Mouse (Mus musculus) testis, adult 2 months (tissue): ENCODE results near the gene Gga2. TPM values are rescaled to one million over a fixed set of nuclear protein-coding genes. Genes with fewer than 3 reads are reported as not detected.

Experiments
- H3K27ac ChIP-seq: fragments of 200-500 bp; 2 replicates; pipeline ENCODE4 v1.5.1; 2012; ENCODE audit warnings: low read depth, low read length; ENCODE audit not compliant: control insufficient read depth, insufficient read depth
- H3K27me3 ChIP-seq: fragments of 200-500 bp; 2 replicates; pipeline ENCODE4 v1.6.1; 2012; ENCODE audit warnings: mild to moderate bottlenecking, low read length, moderate library complexity; ENCODE audit not compliant: control insufficient read depth, insufficient read depth
- H3K36me3 ChIP-seq: fragments of 200-500 bp; 2 replicates; pipeline ENCODE4 v1.6.1; 2012; ENCODE audit warnings: mild to moderate bottlenecking, low read length; ENCODE audit not compliant: control insufficient read depth, insufficient read depth
- H3K4me1 ChIP-seq: fragments of 200-500 bp; 2 replicates; pipeline ENCODE4 v1.6.1; 2012; ENCODE audit warnings: low read length; ENCODE audit not compliant: control insufficient read depth, insufficient read depth
- H3K4me3 ChIP-seq: fragments of 200-500 bp; 2 replicates; pipeline ENCODE4 v1.5.1; 2012; ENCODE audit warnings: low read depth, mild to moderate bottlenecking, low read length, moderate library complexity, mixed read lengths; ENCODE audit not compliant: control insufficient read depth
- CTCF ChIP-seq: fragments of 200-500 bp; IDR thresholded peaks from 2 replicates; pipeline ENCODE4 v1.5.1; 2012; ENCODE audit warnings: low read depth, mild to moderate bottlenecking, inconsistent platforms, low read length, moderate library complexity; ENCODE audit not compliant: control insufficient read depth, insufficient read depth, insufficient replicate concordance
- POLR2A ChIP-seq: fragments of 200-500 bp; IDR thresholded peaks from 2 replicates; pipeline ENCODE4 v1.6.1; 2012; ENCODE audit warnings: low read depth, mild to moderate bottlenecking, inconsistent platforms, low read length, moderate library complexity; ENCODE audit not compliant: control insufficient read depth
- polyA plus RNA-seq: library from polyadenylated mRNA; depleted of rRNA; stranded (reverse); fragments of >200 nt; gene quantifications from 2 replicates; pipeline ENCODE4 v1.2.3, GENCODE M21; 2012

Gga2 gene
- polyA plus RNA-seq, 1 experiment = 4.8 TPM

GRCm38 (mm10) chr7:121966169-121966568, 54.9 kb downstream of the Gga2 start:
- peak overlapping the region; percentile 53 for H3K4me3 ChIP-seq
- H3K36me3 ChIP-seq = peaks cover 2% of the 10 kb centered on the region; the same call in 1 of the 2 replicates
- H3K27me3 ChIP-seq = no peaks in the 10 kb centered on the region
- TF ChIP-seq CTCF (no peak), POLR2A (no peak)
- H3K27ac ChIP-seq = no peak overlapping the region
- no peaks in the 10 kb centered on the region for H3K4me1 ChIP-seq

GRCm38 (mm10) chr7:121963883-121964398, 57.1 kb downstream of the Gga2 start:
- TF ChIP-seq CTCF (no peak), POLR2A (no peak)
- Histone ChIP-seq H3K27ac (no peak overlapping the region), H3K27me3 (no peaks in the 10 kb centered on the region), H3K4me3 (no peak overlapping the region), H3K4me1 (no peaks in the 10 kb centered on the region), H3K36me3 (no peaks in the 10 kb centered on the region; the same call in 1 of the 2 replicates)

- Histone ChIP-seq H3K36me3 (peaks cover 1% of the 10 kb centered on the region; the same call in 1 of the 2 replicates), H3K27ac (no peak overlapping the region), H3K4me1 (no peaks in the 10 kb centered on the region), H3K27me3 (no peaks in the 10 kb centered on the region), H3K4me3 (no peak overlapping the region)
- no peak for TF ChIP-seq CTCF
- TF ChIP-seq POLR2A = no peak
Observed at GRCm38 (mm10) chr7:121962571-121962959, 58.5 kb downstream of the Gga2 start.

GRCm38 (mm10) chr7:121961913-121962570, 59.0 kb downstream of the Gga2 start:
- TF ChIP-seq CTCF (no peak), POLR2A (no peak)
- no peaks in the 10 kb centered on the region for H3K27me3 ChIP-seq
- peaks cover 1% of the 10 kb centered on the region; the same call in 1 of the 2 replicates for H3K36me3 ChIP-seq
- H3K4me3 ChIP-seq = no peak overlapping the region
- no peak overlapping the region for H3K27ac ChIP-seq
- H3K4me1 ChIP-seq = no peaks in the 10 kb centered on the region

GRCm38 (mm10) chr7:121955802-121956201, 65.2 kb downstream of the Gga2 start:
- Histone ChIP-seq H3K4me1 (no peaks in the 10 kb centered on the region), H3K27ac (no peak overlapping the region), H3K27me3 (no peaks in the 10 kb centered on the region), H3K4me3 (no peak overlapping the region), H3K36me3 (peaks cover 3% of the 10 kb centered on the region; the same call in 1 of the 2 replicates)
- TF ChIP-seq CTCF (no peak), POLR2A (no peak)

- Histone ChIP-seq H3K4me1 (no peaks in the 10 kb centered on the region), H3K27ac (no peak overlapping the region), H3K27me3 (no peaks in the 10 kb centered on the region), H3K4me3 (no peak overlapping the region), H3K36me3 (peaks cover 3% of the 10 kb centered on the region; the same call in 1 of the 2 replicates)
- no peak for TF ChIP-seq CTCF
- no peak for TF ChIP-seq POLR2A
Observed at GRCm38 (mm10) chr7:121954891-121955669, 65.9 kb downstream of the Gga2 start.

- Histone ChIP-seq H3K27ac (no peak overlapping the region), H3K4me3 (no peak overlapping the region), H3K4me1 (no peaks in the 10 kb centered on the region), H3K36me3 (peaks cover 3% of the 10 kb centered on the region; the same call in 1 of the 2 replicates), H3K27me3 (no peaks in the 10 kb centered on the region)
- TF ChIP-seq POLR2A (no peak), CTCF (no peak)
Observed at GRCm38 (mm10) chr7:121947513-121947912, 73.5 kb downstream of the Gga2 start.
